Mouse (Mus musculus) embryonic facial prominence, embryonic 10.5 days (tissue): Measurements from ENCODE around the gene Phb. TPM values are rescaled to one million over a fixed set of nuclear protein-coding genes. Genes with fewer than 3 reads are reported as not detected.

Source experiments
- DNase-seq: peaks from one replicate; pipeline ENCODE4 v3.0.0-alpha.2; 2017; ENCODE audit warnings: low spot score
- H3K27ac ChIP-seq: fragments of 300-500 bp; sonication (generic); replicated peaks from 2 replicates; pipeline ENCODE4 v1.5.1; 2016; ENCODE audit warnings: mild to moderate bottlenecking
- H3K27me3 ChIP-seq: fragments of 300-500 bp; sonication (generic); replicated peaks from 2 replicates; pipeline ENCODE4 v1.6.1; 2016; ENCODE audit warnings: low read depth, mild to moderate bottlenecking; ENCODE audit not compliant: poor library complexity, severe bottlenecking
- H3K36me3 ChIP-seq: fragments of 300-500 bp; sonication (generic); replicated peaks from 2 replicates; pipeline ENCODE4 v1.6.1; 2016; ENCODE audit warnings: mild to moderate bottlenecking, moderate library complexity
- H3K4me1 ChIP-seq: fragments of 300-500 bp; sonication (generic); 2 replicates; pipeline ENCODE4 v1.6.1; 2016
- H3K4me3 ChIP-seq: fragments of 300-500 bp; sonication (generic); 2 replicates; pipeline ENCODE4 v1.5.1; 2016; ENCODE audit warnings: mild to moderate bottlenecking, moderate library complexity
- H3K9me3 ChIP-seq: fragments of 300-500 bp; sonication (generic); 2 replicates; pipeline ENCODE4 v1.6.1; 2016; ENCODE audit warnings: mild to moderate bottlenecking
- WGBS: fragments of 180-500 bp; shearing (Covaris S2); methylation state at CpG from one replicate; pipeline ENCODE4 v1.1.7; 2016; 5-methylcytosine and 5-hydroxymethylcytosine counted together
- polyA plus RNA-seq: library from polyadenylated mRNA; unstranded; fragments of >200 nt; fragmentation: Nextera tagmentation; extraction: Ambion mirVana; gene quantifications from 2 replicates; pipeline ENCODE4 v1.2.1, GENCODE M21; 2016

The Phb gene
- 309 and 312 TPM in 2 replicates for polyA plus RNA-seq

- H3K9me3 ChIP-seq, result no peaks in the 10 kb centered on the region
- H3K27ac ChIP-seq, result peak within 1 kb of the TSS; percentile 84
- DNase-seq, result peak; percentile 97
- H3K36me3 ChIP-seq, result peaks cover 38% of the 10 kb centered on the region
- 2% methylated on average over 25 of the region's 25 CpGs for WGBS
- peaks cover 14% of the 10 kb centered on the region for H3K4me1 ChIP-seq
- peak within 1 kb of the TSS; percentile 87 for H3K4me3 ChIP-seq
- H3K27me3 ChIP-seq, result no peaks in the 10 kb centered on the region
Measured at GRCm38 (mm10) chr11:95666529-95667149, at the start of gene Phb. Phb (plus strand) TSS chr11:95666957.

DNA sequence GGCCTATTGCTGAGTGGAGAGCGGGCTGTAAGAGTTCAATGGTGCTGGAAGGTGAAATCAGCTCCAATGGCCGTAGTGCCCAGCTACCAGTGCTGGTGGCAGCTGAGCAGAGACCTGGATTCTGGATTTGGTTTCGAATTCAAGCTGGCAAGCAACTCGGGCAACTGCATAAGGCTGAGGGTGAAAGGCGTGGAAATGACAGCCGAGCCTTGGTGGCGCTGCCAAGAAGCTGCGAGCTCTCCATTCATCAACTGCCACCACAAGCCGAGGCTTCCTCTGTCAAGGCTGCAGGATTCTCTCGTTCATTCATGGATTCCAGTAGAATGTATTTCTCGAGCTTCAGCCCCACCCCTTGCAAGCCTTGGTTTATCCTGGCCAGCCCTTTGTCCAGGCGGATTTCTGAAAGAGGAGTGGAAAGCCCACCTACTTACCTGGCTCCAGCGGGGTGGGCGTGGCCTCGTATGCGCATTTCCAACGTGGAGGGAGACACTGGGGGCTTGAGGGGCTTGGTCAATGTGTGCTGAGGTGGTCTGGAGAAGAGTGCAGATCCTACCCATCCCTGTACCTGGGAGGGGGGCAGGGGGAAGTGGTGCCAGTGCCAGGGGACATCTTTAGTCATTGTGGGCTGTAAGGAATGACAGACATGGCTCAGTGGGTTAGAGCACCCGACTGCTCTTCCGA is 48.8 kb upstream of the Phb start:
- peak; percentile 8 for DNase-seq
- no peaks in the 10 kb centered on the region for H3K9me3 ChIP-seq
- H3K27ac ChIP-seq, result no peak overlapping the region
- WGBS, result 64% methylated on average over 19 of the region's 19 CpGs
- peaks cover 87% of the 10 kb centered on the region for H3K4me1 ChIP-seq
- H3K27me3 ChIP-seq, result peaks cover 54% of the 10 kb centered on the region
- H3K4me3 ChIP-seq, result no peak overlapping the region
- no peaks in the 10 kb centered on the region for H3K36me3 ChIP-seq

DNA sequence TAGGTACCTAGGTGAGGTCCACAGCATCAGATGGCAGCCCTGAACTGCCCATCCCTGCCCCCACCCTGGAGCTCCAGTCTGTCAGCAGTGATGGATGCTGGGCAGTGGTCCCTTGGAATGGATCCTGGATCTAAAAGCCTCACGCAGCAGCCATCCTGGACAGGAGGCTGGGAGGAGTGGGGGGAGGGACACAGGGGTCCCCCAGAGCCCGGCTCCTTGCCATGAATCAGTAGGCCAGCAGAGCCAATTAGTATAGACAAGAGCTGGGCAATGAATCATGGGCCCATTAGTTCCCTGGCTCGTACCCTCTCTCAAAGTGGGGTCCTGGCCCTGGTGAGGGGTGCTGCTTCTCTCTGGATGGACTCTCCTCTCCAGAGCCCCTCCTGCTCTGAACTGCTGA is 47.7 kb upstream of the Phb start:
- Histone ChIP-seq H3K9me3 (no peaks in the 10 kb centered on the region), H3K36me3 (no peaks in the 10 kb centered on the region), H3K27me3 (peaks cover 66% of the 10 kb centered on the region), H3K27ac (no peak overlapping the region), H3K4me1 (peaks cover 82% of the 10 kb centered on the region), H3K4me3 (no peak overlapping the region)
- DNase-seq, result peak; percentile 7
- WGBS, result 80% methylated on average over 3 of the region's 3 CpGs

DNA sequence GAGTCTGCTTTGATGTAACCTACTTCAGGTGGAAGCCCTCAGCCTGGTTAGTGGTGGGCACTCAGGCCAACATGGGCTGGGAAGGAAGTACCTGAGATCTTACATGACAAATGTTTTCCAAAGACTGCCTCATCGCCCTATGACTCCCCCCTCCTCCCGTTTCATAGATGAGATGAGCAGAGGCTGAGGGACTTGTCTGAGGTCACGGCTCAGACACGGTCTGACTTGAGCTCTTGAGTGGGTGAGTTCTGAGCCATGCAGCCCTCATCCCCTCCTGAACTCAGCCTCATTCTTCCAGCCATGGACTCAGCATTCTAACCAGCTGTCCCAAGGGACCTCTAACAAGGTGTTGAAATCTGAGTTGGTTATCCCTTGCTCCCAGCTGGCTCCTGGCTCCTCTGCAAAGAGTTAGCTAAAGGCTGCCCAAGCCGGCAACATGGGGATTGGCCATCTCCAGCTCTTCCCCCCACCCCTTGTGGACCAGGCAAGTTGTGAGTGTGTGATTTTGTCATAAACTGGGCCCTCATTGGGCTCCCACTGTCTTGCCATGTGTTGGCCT is 46.8 kb upstream of the Phb start:
- 84% methylated on average over 5 of the region's 5 CpGs for WGBS

DNA sequence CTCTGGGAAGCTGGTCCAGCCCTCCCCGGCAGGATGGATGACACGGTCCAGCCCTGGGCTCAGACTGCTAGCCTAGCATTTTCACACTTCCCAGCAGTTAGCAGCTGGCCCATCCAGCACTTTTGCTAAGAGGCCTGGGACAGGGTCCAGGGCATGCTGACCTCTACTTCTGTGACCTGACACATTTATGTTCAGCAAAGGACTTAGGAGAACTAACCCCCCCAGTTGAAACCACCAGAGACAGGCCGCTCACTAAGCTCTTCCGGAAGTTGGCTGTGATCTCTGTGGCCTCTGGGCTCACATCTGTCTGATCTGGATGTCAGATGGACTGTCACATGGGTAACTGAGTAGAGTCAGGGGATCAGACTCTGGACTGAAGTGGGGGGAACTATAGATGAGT is 45.7 kb upstream of the Phb start:
- Histone ChIP-seq H3K27ac (no peak overlapping the region), H3K27me3 (peaks cover 68% of the 10 kb centered on the region), H3K4me1 (peaks cover 68% of the 10 kb centered on the region), H3K36me3 (no peaks in the 10 kb centered on the region), H3K4me3 (no peak overlapping the region), H3K9me3 (no peaks in the 10 kb centered on the region)
- peak; percentile 31 for DNase-seq
- 21% methylated on average over 4 of the region's 4 CpGs for WGBS

More for the DNA sequence above, 46.8 kb upstream of the Phb start:
- Histone ChIP-seq H3K9me3 (no peaks in the 10 kb centered on the region), H3K4me3 (no peak overlapping the region), H3K4me1 (peaks cover 73% of the 10 kb centered on the region), H3K36me3 (no peaks in the 10 kb centered on the region), H3K27me3 (peaks cover 64% of the 10 kb centered on the region), H3K27ac (no peak overlapping the region)
- peak; percentile 8 for DNase-seq

- WGBS, result 23% methylated on average over 9 of the region's 9 CpGs
- Histone ChIP-seq H3K27ac (peak overlapping the region; percentile 71), H3K4me1 (peaks cover 67% of the 10 kb centered on the region)
Measured at GRCm38 (mm10) chr11:95621541-95622130, 45.1 kb upstream of the Phb start.

DNA sequence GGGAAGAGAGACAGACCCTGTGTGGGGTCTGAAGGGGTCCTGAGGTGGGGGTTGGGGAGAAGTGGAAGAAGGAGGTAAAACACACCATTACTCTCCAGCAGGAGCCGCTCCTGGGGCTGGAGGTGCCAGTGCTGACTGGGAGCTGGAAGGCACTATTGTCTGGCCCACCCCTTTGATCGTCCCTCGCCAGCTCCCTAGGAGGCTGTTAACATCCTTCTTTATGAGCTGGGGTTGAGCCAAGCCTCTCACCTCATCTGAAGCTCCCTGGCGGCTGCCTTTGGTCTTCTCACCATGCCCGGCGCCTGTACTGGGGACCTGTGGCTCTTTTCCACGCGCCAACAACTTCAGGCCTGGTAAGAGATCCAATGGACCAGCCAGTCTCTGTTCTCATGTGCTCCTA is 44.3 kb upstream of the Phb start:
- Histone ChIP-seq H3K36me3 (no peaks in the 10 kb centered on the region), H3K4me3 (no peak overlapping the region), H3K9me3 (no peaks in the 10 kb centered on the region), H3K27me3 (peaks cover 75% of the 10 kb centered on the region), H3K27ac (peak overlapping the region; percentile 71), H3K4me1 (peaks cover 68% of the 10 kb centered on the region)
- DNase-seq, result no peak
- 32% methylated on average over 8 of the region's 8 CpGs for WGBS

More at GRCm38 (mm10) chr11:95621541-95622130, 45.1 kb upstream of the Phb start:
- DNase-seq, result peak; percentile 9
- Histone ChIP-seq H3K4me3 (no peak overlapping the region), H3K36me3 (no peaks in the 10 kb centered on the region), H3K9me3 (no peaks in the 10 kb centered on the region), H3K27me3 (peaks cover 72% of the 10 kb centered on the region)

DNA sequence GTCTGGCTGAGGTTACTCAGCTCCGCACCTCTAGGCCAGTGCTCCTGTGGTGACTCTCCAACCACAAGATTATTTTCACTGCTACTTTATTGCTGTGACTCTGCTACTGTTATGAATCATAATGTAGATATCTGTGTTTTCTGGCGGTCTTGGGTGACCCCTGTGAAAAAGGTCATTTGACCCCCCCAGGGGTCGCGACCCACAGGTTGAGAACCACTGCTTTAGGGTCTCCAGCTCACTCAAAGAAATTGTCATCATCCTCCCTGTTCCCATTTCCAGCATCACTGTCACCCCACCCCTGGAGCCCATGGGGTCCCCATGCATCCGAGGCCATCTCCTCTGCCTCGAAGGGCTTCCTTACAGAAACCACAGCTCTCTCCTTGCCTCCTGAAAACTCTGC is 36.2 kb upstream of the Phb start:
- 84% methylated on average over 6 of the region's 6 CpGs for WGBS
- Histone ChIP-seq H3K36me3 (no peaks in the 10 kb centered on the region), H3K4me3 (no peak overlapping the region), H3K27ac (peak overlapping the region; percentile 78), H3K4me1 (peaks cover 82% of the 10 kb centered on the region), H3K27me3 (peaks cover 38% of the 10 kb centered on the region), H3K9me3 (no peaks in the 10 kb centered on the region)
- no peak for DNase-seq

- Histone ChIP-seq H3K4me1 (peaks cover 83% of the 10 kb centered on the region), H3K36me3 (no peaks in the 10 kb centered on the region), H3K27me3 (peaks cover 37% of the 10 kb centered on the region), H3K4me3 (peak overlapping the region; percentile 19; the same call in 1 of the 2 replicates), H3K9me3 (no peaks in the 10 kb centered on the region), H3K27ac (peak overlapping the region; percentile 78)
- DNase-seq, result peak; percentile 85
- 42% methylated on average over 4 of the region's 4 CpGs for WGBS
Measured at GRCm38 (mm10) chr11:95631301-95631700, 35.5 kb upstream of the Phb start.

GRCm38 (mm10) chr11:95632474-95632873 is 34.3 kb upstream of the Phb start:
- peaks cover 78% of the 10 kb centered on the region for H3K4me1 ChIP-seq

DNA sequence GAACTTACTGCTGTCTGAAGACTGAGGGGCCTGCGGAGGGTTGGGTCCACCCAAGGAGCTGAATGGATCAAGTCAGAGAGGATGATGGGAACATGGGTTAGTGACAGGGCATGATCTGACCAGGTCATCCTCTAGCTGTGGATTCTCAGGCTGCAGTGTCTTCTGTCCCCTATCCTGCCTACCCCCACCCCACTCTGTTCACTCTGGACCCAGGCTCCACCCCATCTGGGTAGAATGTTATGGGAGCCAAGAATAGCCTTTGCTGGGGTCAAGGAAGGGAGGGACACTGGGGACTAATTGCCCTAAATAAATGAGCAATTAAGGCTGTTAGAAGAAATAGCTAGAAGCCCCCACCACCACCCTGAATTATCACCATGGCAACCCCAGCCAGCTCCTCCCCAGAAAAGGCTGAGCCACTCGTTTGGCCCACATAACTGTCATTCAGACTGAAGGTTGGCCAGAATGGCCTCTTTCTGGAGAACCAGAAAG is 33.2 kb upstream of the Phb start:
- no peak for DNase-seq
- H3K9me3 ChIP-seq, result no peaks in the 10 kb centered on the region
- H3K4me3 ChIP-seq, result no peak overlapping the region
- H3K27ac ChIP-seq, result peak overlapping the region; percentile 78
- peaks cover 77% of the 10 kb centered on the region for H3K4me1 ChIP-seq
- peaks cover 22% of the 10 kb centered on the region for H3K27me3 ChIP-seq
- 60% methylated on average over 2 of the region's 2 CpGs for whole genome bisulfite sequencing
- H3K36me3 ChIP-seq, result no peaks in the 10 kb centered on the region

More at GRCm38 (mm10) chr11:95632474-95632873, 34.3 kb upstream of the Phb start:
- Histone ChIP-seq H3K27ac (peak overlapping the region; percentile 78), H3K36me3 (no peaks in the 10 kb centered on the region), H3K9me3 (no peaks in the 10 kb centered on the region), H3K4me3 (no peak overlapping the region), H3K27me3 (peaks cover 29% of the 10 kb centered on the region)
- DNase-seq, result no peak
- WGBS, result 34% methylated on average over 6 of the region's 6 CpGs

GRCm38 (mm10) chr11:95635030-95635429 is 31.7 kb upstream of the Phb start:
- H3K4me1 ChIP-seq, result peaks cover 74% of the 10 kb centered on the region
- WGBS, result 21% methylated on average over 2 of the region's 2 CpGs

More at GRCm38 (mm10) chr11:95635030-95635429, 31.7 kb upstream of the Phb start:
- Histone ChIP-seq H3K4me3 (no peak overlapping the region), H3K27me3 (peaks cover 18% of the 10 kb centered on the region), H3K27ac (peak overlapping the region; percentile 60; the same call in 1 of the 2 replicates), H3K9me3 (no peaks in the 10 kb centered on the region), H3K36me3 (no peaks in the 10 kb centered on the region)
- DNase-seq, result no peak
